Mouse (Mus musculus) spleen, postnatal 10 days (tissue): Measurements from ENCODE around the gene B230104I21Rik.

Experiments used
- DNase-seq, 2 experiments: peaks; one replicate each; pipeline ENCODE4 v3.0.0; 2021 to 2022; ENCODE audit warnings: low spot score in 2 of 2

Gene B230104I21Rik

DNA sequence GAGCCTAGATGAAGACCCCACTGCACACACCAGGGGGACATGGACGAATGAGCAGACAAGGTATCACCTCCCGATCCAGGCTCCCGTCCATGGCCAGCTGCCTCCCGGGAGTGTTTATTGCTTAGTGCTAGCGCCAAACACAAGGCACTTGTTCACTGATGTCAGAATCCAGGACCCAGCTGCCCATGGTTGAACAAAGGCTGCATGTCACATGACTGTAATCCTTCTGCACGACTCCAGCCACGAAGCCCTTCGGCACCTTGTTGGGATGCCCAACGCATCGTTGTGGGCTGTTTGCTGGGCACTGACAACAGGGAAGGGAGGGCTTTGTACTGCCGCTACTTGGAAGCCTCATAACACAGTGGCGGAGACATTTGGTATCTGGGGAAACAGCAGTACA, at the start of gene B230104I21Rik:
TSS of gene B230104I21Rik (plus strand) at position 367 of the 400 bp plus-strand sequence.
- DNase-seq = no peak

DNA sequence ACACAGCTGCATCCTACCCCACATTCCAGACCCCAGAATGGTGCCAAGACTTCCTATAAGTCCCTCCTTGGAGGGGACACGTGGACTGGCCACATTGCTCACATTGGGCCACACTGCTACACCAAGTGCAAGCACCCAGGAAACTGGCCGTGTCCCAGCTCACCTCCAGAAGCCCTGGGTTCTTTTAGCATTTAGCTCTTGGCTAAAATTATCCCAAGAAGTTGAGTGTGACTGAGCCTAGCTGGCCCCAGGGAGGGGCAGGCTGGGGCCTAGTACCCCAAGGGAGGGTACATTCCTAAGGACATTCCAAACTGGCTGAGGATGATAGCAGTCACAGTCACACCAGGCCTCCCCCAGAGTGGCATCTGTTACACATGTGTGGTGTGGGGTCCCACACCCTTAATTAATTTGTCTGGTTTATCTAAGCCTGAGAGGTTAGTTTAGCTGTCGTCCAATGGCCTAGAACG, 42.2 kb upstream of the B230104I21Rik start:
- DNase-seq = no peak

DNA sequence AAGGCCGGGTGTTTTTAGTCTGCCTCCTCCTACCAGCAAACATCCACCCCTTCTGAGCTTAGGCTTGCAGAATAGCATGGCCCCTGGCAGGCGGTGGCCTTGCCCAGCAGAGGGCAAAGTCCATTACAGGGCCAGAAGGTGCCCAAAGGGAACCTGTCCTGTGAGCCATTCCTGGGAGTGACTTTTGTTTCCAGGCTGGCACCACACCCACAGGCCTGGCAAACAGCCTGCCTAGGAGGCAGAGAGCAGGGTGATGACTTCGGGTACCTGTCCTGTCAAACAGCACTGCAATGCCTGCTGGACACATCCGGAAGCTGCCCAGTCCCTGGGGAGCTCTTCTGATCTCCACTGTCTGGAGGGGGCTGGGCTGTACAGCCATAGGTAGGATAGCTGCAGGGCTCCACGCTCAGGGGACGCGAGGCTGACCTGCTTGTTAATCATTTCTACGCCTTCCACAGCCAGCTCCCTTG, 41.6 kb upstream of the B230104I21Rik start:
- DNase-seq = no peak

DNA sequence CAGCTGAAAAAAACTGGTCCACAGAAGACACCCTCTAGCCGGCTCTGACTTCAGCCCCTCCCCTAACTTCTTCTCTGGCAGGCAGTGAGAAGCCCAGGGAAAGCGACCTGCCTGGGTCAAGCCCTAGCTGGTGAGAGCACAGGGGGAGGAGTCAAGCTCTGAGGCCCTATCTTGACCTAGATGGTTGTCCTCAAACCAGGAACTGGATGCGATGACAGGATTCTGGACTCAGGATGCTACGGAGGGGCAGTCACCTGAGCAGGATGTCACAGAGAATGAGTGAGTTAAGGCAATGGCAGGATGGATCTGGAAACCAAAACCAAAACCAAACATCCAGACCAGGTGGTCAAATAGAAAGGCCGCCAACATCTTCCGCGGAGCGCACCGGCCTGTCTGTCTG, 38.2 kb upstream of the B230104I21Rik start:
- no peak for DNase-seq

DNA sequence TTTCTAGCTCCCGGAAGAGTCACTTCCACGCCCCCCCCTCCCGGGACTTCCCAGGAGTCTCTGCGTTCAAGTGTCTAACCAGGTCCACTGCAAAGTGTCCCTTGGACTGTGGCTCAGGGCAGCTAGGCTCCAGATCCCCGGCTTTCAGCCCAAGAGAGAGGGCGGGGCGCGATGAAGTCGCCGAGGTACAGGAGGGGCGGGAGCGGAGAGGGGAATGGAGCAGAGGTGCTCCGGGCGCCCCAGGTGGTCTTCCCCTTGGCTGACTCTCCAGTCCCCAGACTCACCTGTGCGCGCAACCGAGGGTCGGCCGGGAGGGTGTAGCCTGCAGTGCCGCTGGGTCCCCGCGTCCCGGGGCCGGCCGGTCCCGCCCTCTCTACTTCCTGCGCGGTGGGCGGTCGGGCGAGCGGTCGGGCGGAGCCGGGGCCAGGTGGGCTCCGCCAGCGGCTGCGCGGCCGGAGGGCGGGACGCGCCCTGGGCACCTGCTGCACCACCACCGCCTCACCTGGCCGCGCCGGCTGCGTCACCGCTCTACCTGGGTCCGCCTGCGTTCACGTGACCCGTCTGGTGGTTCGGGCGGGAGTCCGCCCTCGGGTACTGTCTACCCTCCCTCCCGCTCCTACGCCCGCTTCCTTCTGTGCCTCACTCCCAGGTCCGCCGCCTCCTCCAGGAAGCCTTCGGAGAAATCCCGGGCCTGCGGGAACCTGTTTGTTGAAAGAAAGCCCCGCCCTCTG, 36.2 kb upstream of the B230104I21Rik start:
- no peak for DNase-seq

DNA sequence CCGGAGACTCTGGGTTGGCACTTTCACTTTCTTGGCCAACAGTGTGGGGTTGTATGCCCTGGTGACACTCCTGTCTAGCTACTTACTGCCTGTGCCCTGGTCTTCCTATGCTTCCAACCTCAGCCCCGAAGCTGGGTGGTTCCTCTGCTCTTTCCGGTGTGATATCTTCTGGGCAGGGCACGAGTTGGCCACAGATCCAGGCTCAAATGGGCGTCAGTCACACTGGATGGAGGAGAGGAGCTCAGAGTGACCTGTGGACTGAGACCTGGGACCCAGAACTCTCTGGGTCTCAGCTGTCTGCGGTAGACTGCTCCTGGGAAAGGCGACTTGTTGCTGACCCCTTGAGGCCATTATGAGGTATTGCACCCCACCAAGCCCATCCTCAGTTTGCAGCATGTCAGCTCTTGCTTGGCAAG, 34.5 kb upstream of the B230104I21Rik start, which contains the start of gene Arhgef16:
TSS of gene Arhgef16 (minus strand) at position 211 of the 416 bp plus-strand sequence.
- DNase-seq = peak; percentile 9 to 32

DNA sequence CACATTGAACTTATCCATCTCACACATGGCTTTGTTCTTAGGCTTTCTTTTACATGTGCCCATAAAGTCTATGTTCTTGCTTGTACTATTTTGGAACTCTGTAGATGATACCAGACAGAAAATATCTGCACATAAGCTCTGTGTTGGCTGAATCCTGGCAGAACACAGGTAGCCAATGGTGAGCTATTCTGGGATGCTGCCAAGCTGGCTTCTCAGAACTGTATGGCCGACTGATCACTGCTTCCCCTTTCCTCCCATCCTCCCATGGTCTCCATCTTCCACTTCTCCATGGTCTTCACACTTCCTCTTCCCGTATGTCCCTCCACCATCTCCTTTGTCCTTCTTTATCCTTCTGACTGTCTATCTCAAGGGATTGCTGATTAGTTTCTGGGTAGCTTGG, 26.8 kb upstream of the B230104I21Rik start:
- DNase-seq = no peak

DNA sequence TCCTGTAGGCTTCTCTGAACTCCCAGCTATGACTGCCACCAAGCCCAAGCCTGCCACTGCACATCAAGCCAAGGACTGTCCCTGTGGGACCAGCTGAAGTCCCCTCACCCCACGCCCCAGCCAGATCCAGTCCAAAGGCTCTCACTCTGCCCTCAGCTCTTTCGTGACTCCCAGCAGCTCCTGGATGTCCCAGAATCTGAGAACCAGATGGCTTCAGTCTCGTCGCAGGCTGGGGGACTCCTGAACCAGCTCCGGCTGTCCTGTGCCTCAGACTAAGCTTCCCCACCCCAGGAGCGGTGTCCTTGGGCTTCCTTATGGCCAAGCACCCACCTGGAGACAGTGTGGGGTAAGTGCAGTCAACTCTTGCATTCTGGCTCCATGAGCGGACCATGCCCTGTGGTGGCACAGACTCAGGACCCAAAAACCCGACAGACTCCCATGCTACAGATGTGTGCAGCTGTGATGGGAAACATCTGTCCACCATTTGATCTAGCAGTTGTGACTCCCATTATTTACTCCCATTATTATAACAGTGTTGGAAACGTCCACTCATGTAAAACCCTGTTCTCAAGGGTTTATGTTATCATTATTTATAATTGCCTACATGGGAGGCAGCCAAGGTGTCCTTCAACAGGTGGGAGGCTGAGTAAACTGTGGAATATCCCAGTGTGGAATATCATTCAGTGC, 25.2 kb upstream of the B230104I21Rik start:
- DNase-seq = no peak

DNA sequence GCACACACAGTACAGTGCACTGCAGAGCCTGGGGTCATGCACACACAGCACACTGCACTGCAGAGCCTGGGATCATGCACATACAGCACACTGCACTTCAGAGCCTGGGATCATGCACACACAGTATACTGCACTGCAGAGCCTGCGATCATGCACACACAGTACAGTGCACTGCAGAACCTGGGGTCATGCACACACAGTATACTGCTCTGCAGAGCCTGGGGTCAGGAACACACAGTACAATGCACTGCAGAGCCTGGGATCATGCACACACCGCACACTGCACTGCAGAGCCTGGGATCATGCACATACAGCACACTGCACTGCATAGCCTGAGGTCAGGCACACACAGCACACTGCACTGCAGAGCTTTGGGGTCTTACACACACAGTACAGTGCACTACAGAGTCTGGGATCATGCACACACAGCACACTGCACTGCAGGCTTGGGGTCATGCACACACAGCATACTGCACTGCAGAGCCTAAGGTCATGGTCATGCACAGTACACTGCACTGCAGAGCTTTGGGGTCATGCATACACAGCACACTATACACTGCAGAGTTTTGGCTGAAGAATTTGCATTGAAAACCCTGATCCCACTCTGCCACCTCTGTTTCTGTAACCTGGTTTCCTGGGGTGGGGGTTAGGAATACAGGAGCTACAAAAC, 23.6 kb upstream of the B230104I21Rik start:
- no peak for DNase-seq

DNA sequence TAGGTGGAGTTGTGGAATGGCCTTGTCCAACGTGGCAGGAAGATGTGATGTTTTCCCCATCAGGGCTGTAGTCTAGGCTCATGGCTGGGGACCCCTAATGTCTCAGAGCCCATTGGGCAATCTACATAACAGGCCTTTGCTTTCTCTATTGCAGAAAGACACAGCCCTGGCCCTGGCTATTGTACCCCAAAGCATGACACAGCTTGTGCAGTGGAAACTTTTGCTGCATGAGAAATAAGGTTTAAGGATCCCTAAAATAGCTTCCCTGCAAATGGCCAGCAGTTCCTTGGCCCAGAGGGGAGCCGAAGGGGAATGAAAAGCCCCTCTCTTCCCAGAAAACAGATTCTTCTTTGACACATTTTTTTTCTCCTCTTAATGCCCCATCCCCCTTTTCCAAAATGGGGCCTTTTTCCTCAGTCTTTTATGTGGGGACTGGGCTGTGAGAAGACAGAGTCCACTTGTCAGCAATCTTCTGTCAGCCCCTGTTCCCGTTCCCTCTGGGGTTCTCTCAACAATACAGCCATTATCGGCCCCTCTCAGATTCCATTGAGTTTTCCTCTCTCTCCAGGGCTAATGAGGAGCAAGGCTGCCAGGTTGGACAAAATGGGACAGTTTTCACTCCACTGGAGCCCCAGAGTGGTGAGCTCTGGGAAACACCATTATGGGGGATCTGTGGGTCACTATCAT, 22.8 kb upstream of the B230104I21Rik start:
- DNase-seq = no peak

DNA sequence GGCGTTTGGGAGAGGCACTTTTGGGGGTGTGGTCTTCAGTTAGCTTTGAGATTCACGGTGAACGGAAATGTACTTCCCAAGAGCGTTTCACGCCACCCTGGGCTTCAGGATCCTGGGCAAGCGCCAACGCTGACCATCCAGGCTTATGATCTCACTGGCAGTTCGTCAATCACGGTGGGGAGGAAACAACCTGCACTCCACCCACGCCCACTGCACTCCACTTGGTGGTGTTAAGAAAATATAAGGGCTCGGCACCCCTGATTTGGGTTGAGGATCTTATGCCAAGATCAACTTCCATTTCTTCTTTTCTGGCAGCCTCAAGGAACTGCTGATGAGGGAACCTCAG, 22.3 kb upstream of the B230104I21Rik start:
- DNase-seq = no peak

DNA sequence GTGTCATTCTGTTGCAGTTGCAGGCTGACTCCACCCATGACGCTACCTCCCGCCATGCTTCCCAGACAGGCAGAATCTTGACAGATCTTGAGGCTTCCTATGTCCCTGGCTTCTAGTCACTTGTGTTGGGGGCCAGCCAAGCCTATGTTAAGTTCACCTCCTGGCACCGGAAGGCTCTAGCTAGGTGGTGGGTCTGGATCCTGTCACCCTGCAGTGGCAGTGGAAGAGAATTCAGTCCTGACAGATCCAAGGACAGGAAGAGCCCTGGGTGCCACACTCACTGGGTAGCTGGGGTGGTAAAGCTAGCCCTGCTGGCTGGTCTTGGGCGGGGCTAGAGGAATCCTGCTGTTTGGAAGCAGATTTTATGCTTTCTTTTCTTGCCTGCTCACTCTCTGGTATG, 10.5 kb upstream of the B230104I21Rik start:
- DNase-seq = no peak

DNA sequence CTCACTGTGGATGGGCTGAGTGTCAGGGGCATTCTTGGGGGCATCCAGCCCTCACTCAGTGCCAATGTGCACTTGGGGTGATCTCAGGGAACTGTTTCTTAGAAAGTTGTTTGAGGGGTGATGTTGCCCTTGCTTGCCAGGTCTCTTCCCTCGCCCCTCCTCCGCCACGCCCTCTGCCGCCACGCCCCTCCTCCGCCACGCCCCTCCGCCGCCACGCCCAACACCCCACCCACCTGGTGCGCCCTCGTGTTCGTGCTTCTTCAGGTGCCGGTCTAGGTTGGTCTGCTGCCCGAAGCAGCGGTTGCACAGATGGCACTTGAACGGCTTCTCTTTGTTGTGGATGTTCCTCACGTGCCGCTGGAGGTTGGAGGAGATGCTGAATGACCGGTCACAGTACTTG, 7.5 kb upstream of the B230104I21Rik start:
- no peak for DNase-seq

DNA sequence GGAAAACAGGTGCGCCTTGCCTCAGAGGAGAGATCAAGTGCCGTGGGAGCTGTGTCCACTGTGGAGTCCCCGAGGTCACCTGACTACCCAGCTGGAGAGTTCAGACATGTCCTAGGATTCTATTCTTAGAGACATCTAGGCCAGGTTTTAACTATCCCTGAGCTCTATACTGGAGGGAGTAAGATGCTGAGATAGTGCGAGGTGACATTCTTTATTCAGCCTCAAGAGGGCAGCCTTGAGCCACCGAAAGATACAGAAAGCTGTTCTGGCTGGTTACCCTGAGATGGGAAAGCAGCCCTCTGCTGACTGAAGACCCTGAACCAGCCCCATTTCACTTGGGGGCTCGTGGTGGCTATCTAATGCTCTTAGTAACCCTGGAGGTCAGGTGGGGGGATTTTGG, 7.1 kb upstream of the B230104I21Rik start:
- DNase-seq = peak; percentile 29 to 58

DNA sequence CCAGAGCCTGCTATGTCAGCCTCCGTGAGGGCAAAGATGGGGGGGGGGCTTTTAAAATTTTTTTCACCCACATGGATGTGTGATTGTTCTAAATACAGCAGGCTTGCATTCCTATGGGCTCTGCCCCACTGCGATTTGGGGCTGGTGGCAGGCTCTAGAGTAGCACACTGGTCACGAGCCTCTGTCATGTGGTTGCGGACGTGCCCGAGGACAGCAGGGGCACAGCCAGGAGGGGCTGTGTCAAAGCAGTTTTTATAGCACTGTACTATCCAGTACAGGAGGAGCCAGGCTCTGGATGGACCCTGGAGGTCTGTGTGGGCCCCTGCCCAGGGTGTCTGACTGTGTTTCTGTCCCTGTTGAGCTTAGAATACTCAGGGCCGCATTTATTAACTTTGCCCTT, 5.9 kb upstream of the B230104I21Rik start:
- no peak for DNase-seq

DNA sequence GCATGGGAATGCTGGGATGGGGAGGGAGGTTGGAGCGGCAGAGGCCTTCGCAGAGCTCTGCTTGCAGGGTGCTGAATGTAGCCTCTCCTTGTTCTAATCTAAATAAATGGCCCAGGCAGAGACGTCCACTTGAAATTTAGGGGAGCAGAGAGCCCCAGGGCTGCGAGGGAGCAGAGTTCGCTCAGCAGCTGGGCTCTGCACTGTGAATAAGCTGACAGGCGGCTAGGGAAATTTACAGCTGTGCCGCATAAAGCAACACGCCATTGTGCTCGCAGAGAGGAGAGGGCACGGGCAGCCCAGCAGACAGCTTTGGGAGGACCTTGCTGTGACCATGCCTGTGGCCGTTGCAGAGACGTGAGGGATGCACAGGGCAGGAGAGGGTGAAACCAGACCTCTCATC, 4.7 kb upstream of the B230104I21Rik start:
- DNase-seq = no peak

DNA sequence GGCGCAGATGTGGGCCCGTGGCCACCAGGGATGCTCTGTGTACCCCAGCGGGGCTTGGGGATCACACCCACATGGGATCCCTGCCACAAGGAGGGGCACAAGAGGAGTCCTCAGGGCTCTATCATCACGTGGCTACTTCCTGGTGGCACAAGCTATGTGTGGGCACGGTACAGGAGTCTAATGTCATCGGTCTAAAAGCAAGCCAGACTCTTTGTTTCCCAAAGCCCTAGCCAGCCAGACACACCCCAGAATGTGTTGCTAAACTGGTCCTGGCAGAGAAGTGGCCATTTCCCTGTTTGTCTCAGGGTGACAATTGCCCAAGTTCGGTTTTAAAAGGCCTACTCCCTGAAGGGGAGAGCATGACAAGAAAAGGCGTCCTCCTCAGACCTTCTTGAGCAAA, 2.6 kb upstream of the B230104I21Rik start:
- no peak for DNase-seq

DNA sequence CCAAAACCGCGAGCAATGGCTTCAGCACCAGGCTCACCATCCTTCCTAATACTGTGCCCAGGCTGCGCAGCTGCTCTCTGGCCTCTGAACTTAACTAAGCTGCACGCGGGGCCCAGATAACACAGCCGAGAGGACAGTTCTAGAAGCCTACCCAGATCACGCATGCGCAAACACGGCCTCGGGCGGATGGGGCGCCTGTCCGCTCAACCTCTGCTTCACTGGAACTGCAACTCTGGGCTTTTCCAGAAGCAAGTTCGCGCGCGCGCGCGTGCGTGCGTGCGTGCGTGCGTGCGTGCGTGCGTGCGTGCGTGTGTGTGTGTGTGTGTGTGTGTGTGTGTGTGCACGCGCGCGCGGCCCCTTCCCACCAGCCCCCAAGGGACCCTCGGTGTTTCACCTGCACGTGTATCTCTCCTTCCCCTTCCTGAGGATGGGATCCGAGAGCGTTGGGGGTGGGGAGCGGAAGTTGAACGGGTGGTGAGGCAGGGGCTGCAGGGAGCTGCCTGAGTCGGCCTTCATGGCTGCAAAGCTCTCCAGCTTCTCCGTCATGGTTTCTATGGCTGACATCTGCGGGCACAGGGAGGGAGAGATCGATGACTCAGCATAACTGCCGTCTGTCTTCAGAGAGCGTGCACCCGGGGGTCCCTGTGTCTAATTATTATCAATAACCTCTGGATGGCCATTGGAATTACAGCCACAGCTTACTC, 1.1 kb upstream of the B230104I21Rik start:
- DNase-seq = peak in 1 of 2 experiments; percentile 57

DNA sequence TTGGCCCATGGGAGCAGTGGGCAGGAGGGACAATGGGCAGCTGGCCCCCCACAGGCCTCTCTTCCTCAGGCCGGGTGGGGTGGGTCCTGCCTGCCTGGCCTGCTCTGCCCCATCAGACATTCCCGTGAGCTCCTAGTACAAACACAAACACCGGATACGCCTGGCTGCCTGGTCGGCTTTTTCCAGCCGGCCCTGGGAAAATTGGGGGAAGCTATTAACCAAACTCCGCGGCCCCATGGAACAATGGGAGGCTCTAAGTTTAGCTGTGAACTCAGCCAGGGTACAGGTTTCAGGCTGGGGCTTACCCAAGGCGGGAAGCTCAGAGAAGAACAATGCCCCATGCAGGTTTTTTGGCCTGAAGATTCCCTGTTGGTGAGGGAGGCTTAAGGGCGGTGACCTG, 723 bp downstream of the B230104I21Rik start:
- DNase-seq = no peak

DNA sequence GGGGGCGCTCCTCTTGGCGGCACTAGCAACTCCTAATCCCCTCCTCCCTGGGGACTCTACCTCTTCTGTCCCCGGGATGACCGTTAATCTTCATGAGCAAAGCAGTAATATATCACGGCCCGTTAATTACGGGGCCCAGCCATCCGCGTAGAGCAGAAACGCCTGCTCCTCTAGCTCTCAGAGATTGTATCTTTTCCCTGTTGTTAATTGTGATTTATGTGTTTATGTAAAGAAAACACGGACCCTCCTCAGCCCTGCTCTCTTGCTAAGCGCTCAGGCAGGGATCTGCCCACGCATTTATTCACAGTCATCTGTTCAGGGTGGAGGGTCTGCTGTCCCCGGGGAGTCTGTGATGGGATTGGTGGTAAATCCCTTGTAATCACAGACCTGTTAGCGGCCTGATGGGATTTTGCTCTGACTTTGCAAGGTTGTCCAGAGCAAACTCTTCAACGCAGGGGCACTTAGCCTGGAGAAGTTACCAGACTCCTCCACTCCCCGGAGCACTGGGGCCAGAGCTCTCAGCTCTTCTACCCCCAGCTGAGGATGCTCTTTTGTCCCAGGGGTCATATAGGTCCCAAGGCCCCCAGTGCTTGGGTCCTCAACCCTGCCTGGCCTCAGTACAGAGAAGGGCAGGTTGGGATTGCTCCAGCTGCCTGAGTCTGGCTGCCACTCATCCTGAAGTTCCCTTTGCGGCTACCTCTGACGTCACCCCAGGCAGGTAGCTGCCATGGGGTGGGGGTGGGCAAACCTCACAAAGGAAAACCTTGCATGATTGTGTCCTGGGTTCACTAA, 11.0 kb downstream of the B230104I21Rik start:
- DNase-seq = no peak
